Mouse (Mus musculus): ENCODE measurements around the gene Gm3259. TPM values are rescaled to one million over a fixed set of nuclear protein-coding genes. Genes with fewer than 3 reads are reported as not detected.

Gm3259 gene
- polyA plus RNA-seq (2012; rRNA removed) = not detected in 2 replicates

GRCm38 (mm10) chr5:95305611-95306010 lies at the start of gene Gm3259:
Gene Gm3259, plus strand, starts transcription at chr5:95305911.

GRCm38 (mm10) chr5:95272668-95273067 lies 33.0 kb upstream of the Gm3259 start, which contains the start of gene Gm10424:
Gene Gm10424, minus strand, starts transcription at chr5:95272768.

Other genes with a start within 250 kb of the Gm3259 start
- not detected in 2 replicates for gene Gm7942, start 199.0 kb upstream of the Gm3259 start, polyA plus RNA-seq (2012; rRNA removed)
- gene Gm16513, start 123.3 kb upstream of the Gm3259 start, polyA plus RNA-seq (2012; rRNA removed) = not detected in 2 replicates
- not detected in 2 replicates for gene Gm10424, start 33.1 kb upstream of the Gm3259 start, polyA plus RNA-seq (2012; rRNA removed)
- gene D5Ertd577e, start 150.9 kb downstream of the Gm3259 start, polyA plus RNA-seq (2012; rRNA removed) = not detected in 2 replicates
- gene Gm3286, start 204.8 kb downstream of the Gm3259 start, polyA plus RNA-seq (2012; rRNA removed) = not detected in 2 replicates